Mouse (Mus musculus): ENCODE measurements around the gene Cacnb1. TPM values are rescaled to one million over a fixed set of nuclear protein-coding genes. Genes with fewer than 3 reads are reported as not detected.
A peak's percentile ranks its signal among the peaks of the same experiment; 100 is the strongest.

The Cacnb1 gene
- polyA plus RNA-seq, 1 experiment from 2014 or later, result 5.8 TPM

GRCm38 (mm10) chr11:98037871-98038270 is 15.0 kb upstream of the Cacnb1 start:
- H3K4me2 ChIP-seq, result no peak overlapping the region
- H3K9me3 ChIP-seq (replicated peaks), result no peaks in the 10 kb centered on the region
- H3K4me1 ChIP-seq (replicated peaks), result peaks cover 10% of the 10 kb centered on the region
- ATAC-seq (replicated peaks; ENCODE audit: insufficient number of reproducible peaks, insufficient read depth, low FRiP score, low read depth), result no peak
- H3K9ac ChIP-seq, result no peak overlapping the region
- H3K27me3 ChIP-seq, result peaks cover 17% of the 10 kb centered on the region
- H3K4me3 ChIP-seq, result no peak overlapping the region
- WGBS, result 60% methylated on average over 14 of the region's 14 CpGs
- H3K27ac ChIP-seq, result no peak overlapping the region
- H3K36me3 ChIP-seq, result no peaks in the 10 kb centered on the region

- Histone ChIP-seq H3K4me1 (replicated peaks) (peaks cover 15% of the 10 kb centered on the region), H3K27me3 (peaks cover 17% of the 10 kb centered on the region), H3K36me3 (peaks cover 3% of the 10 kb centered on the region; the same call in 1 of the 2 replicates), H3K9me3 (replicated peaks) (no peaks in the 10 kb centered on the region), H3K27ac (peak overlapping the region; percentile 24; the same call in 1 of the 2 replicates), H3K9ac (peak overlapping the region; percentile 20; the same call in 1 of the 2 replicates), H3K4me2 (peak overlapping the region; percentile 70), H3K4me3 (peak overlapping the region; percentile 39)
- 0% methylated on average over 26 of the region's 27 CpGs for WGBS
- peak; percentile 71 for ATAC-seq (replicated peaks; ENCODE audit: insufficient number of reproducible peaks, insufficient read depth, low FRiP score, low read depth)
Measured at GRCm38 (mm10) chr11:98035977-98036377, 13.1 kb upstream of the Cacnb1 start.

DNA sequence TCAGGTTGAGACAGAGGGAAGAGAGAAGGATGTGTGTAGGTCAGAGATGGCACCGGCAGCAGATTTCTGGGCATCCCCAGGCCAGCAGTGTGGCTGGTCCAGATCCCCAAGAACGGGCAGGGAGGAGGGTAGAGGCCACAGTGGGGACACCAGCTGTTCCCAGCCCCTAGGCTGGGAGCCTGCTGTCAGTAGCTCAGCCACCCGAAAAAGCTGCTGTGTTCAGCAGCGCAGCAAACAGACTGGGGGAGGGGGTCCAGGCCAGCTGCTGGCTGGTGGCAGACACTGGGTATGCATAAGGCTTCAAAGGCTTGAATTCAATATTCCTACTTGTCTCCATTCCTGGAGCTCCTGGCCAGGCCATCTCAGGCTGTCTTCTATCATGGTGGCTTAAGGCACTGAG is 12.0 kb upstream of the Cacnb1 start:
- H3K9ac ChIP-seq, result no peak overlapping the region
- no peaks in the 10 kb centered on the region for H3K9me3 ChIP-seq (replicated peaks)
- H3K4me2 ChIP-seq, result no peak overlapping the region
- H3K4me3 ChIP-seq, result no peak overlapping the region
- 65% methylated on average over 4 of the region's 4 CpGs for WGBS
- H3K27ac ChIP-seq, result no peak overlapping the region
- no peak for ATAC-seq (replicated peaks; ENCODE audit: insufficient number of reproducible peaks, insufficient read depth, low FRiP score, low read depth)
- peaks cover 17% of the 10 kb centered on the region for H3K27me3 ChIP-seq
- H3K36me3 ChIP-seq, result peaks cover 15% of the 10 kb centered on the region
- peaks cover 15% of the 10 kb centered on the region for H3K4me1 ChIP-seq (replicated peaks)

GRCm38 (mm10) chr11:98034061-98034460 is 11.2 kb upstream of the Cacnb1 start:
- Histone ChIP-seq H3K4me2 (no peak overlapping the region), H3K27ac (no peak overlapping the region), H3K9me3 (replicated peaks) (no peaks in the 10 kb centered on the region), H3K4me1 (replicated peaks) (peaks cover 15% of the 10 kb centered on the region), H3K9ac (no peak overlapping the region), H3K27me3 (peaks cover 17% of the 10 kb centered on the region), H3K36me3 (peaks cover 22% of the 10 kb centered on the region), H3K4me3 (no peak overlapping the region)
- ATAC-seq (replicated peaks; ENCODE audit: insufficient number of reproducible peaks, insufficient read depth, low FRiP score, low read depth), result no peak
- WGBS, result 85% methylated on average over 5 of the region's 5 CpGs

DNA sequence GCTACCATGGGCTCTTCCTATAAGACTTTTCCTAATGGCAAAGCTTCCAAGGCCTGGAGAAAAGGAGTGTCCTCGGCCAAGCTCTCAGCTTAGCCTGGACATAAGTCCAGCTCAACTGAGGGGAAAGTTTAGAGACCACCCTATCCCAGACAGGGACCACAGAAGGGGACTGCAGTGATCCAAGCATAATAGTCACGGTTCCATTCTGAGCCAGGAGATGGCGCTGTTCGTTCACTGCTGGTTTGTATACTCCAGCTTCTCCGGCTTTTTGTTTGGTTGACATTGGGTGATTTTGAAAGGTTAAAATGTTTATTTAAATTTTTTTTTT is 8.6 kb upstream of the Cacnb1 start:
- H3K4me1 ChIP-seq (replicated peaks), result peaks cover 19% of the 10 kb centered on the region
- peaks cover 35% of the 10 kb centered on the region for H3K36me3 ChIP-seq
- H3K9ac ChIP-seq, result no peak overlapping the region
- H3K4me3 ChIP-seq, result no peak overlapping the region
- H3K27me3 ChIP-seq, result peaks cover 3% of the 10 kb centered on the region; the same call in 1 of the 2 replicates
- ATAC-seq (replicated peaks; ENCODE audit: insufficient number of reproducible peaks, insufficient read depth, low FRiP score, low read depth), result no peak
- no peaks in the 10 kb centered on the region for H3K9me3 ChIP-seq (replicated peaks)
- H3K27ac ChIP-seq, result peak overlapping the region; percentile 43; the same call in 1 of the 2 replicates
- WGBS, result 1% methylated on average over 5 of the region's 5 CpGs
- H3K4me2 ChIP-seq, result no peak overlapping the region

DNA sequence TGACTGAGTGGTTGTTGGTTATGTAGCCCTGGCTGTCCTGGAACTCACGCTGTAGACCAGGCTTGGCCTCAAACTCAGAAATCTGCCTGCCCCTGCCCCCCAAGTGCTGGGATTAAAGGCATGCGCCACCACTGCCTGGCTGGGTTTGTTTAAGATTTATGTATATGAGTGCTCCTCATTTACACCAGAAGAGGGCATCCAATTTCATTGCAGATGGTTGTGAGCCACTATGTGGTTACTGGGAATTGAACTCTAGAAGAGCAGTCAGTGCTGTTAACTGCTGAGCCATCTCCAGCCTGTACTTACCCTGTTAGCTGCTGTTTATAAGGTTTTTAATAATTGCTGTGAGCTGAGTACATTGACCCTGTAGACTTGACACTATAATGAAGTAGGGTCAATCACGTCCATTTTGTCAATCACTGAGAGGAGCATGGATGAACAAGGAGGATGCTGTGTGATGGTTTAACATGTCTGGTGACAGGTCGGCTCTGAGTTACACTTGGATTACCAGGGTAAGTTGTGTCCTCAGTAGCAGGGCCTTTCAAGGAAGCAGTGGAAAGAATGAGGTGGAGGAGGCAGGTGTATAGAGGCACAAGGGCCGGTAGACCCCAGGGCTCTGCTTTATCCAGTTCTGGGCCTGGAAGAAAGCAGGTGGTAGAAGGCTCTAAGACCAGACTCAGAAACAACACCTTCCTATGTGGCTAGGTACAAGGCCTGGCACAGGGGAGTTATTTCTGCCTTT is 8.0 kb upstream of the Cacnb1 start:
- no peaks in the 10 kb centered on the region for H3K9me3 ChIP-seq (replicated peaks)
- H3K36me3 ChIP-seq, result peaks cover 35% of the 10 kb centered on the region
- peaks cover 17% of the 10 kb centered on the region for H3K4me1 ChIP-seq (replicated peaks)
- no peak for ATAC-seq (replicated peaks; ENCODE audit: insufficient number of reproducible peaks, insufficient read depth, low FRiP score, low read depth)
- H3K9ac ChIP-seq, result no peak overlapping the region
- H3K4me3 ChIP-seq, result no peak overlapping the region
- H3K4me2 ChIP-seq, result no peak overlapping the region
- H3K27me3 ChIP-seq, result peaks cover 3% of the 10 kb centered on the region; the same call in 1 of the 2 replicates
- WGBS, result 61% methylated on average over 5 of the region's 5 CpGs
- peak overlapping the region; percentile 28; the same call in 1 of the 2 replicates for H3K27ac ChIP-seq

- no peaks in the 10 kb centered on the region for H3K27me3 ChIP-seq
- no peak for ATAC-seq (replicated peaks; ENCODE audit: insufficient number of reproducible peaks, insufficient read depth, low FRiP score, low read depth)
- peak overlapping the region; percentile 92; the same call in 1 of the 2 replicates for H3K27ac ChIP-seq
- H3K9ac ChIP-seq, result peak overlapping the region; percentile 99
- peak overlapping the region; percentile 77 for H3K4me2 ChIP-seq
- H3K36me3 ChIP-seq, result peaks cover 35% of the 10 kb centered on the region
- peaks cover 23% of the 10 kb centered on the region for H3K4me1 ChIP-seq (replicated peaks)
- WGBS, result 12% methylated on average over 7 of the region's 7 CpGs
- no peaks in the 10 kb centered on the region for H3K9me3 ChIP-seq (replicated peaks)
- H3K4me3 ChIP-seq, result peak overlapping the region; percentile 86
Measured at GRCm38 (mm10) chr11:98027785-98028184, 5.0 kb upstream of the Cacnb1 start.

- H3K4me2 ChIP-seq, result peak overlapping the region; percentile 77
- peak overlapping the region; percentile 99 for H3K9ac ChIP-seq
- H3K27ac ChIP-seq, result peak overlapping the region; percentile 92
- H3K4me1 ChIP-seq (replicated peaks), result peaks cover 23% of the 10 kb centered on the region
- H3K36me3 ChIP-seq, result peaks cover 35% of the 10 kb centered on the region
- H3K27me3 ChIP-seq, result no peaks in the 10 kb centered on the region
- ATAC-seq (replicated peaks; ENCODE audit: insufficient number of reproducible peaks, insufficient read depth, low FRiP score, low read depth), result no peak
- peak overlapping the region; percentile 86 for H3K4me3 ChIP-seq
- under 1% methylated on average over 18 of the region's 18 CpGs for WGBS
- no peaks in the 10 kb centered on the region for H3K9me3 ChIP-seq (replicated peaks)
Measured at GRCm38 (mm10) chr11:98027297-98027688, 4.5 kb upstream of the Cacnb1 start.

DNA sequence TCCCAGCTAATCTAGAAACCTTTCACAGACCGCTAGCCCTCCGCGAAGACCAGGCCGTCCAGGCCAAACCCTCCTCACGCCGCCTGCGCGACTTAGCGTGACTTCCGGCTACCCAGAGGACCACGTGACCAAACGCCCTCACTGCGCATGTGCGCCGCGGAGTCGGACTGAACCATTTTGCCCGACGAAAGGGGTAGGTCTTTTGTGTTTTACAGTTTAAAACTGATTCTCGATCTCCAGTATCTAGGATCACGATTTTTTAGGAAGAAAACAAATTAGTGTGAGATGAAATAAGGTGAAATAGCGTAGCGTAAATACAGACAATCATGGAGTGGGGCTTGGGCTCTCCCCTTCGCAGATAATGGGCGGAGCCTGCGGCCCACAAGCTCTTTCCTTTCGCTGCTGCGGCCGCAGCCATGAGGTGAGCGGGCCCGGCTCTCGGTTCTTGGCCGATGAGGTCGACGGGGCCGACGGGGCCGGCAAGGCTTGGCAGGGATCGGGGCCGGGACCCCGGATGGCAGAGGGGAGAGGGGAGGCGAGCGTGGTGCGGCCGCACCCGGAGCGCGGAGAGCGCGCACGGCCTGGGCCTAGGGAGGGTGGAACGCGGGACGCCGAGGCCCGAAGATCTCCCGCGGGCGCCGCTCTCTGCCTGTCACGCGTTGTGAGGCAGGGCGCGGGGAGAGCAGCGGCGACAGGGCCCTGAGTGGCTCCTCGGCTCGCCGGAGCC is 3.9 kb upstream of the Cacnb1 start, which contains the start of gene Rpl19:
TSS of gene Rpl19 (plus strand) at position 141 of the 727 bp plus-strand sequence.
- Histone ChIP-seq H3K4me2 (peak within 1 kb of the TSS; percentile 77), H3K9me3 (replicated peaks) (no peaks in the 10 kb centered on the region), H3K4me3 (peak within 1 kb of the TSS; percentile 86), H3K27me3 (no peaks in the 10 kb centered on the region), H3K9ac (peak within 1 kb of the TSS; percentile 99), H3K27ac (peak within 1 kb of the TSS; percentile 92), H3K4me1 (replicated peaks) (peaks cover 24% of the 10 kb centered on the region), H3K36me3 (peaks cover 35% of the 10 kb centered on the region)
- ATAC-seq (replicated peaks; ENCODE audit: insufficient number of reproducible peaks, insufficient read depth, low FRiP score, low read depth), result peak; percentile 76
- under 1% methylated on average over 69 of the region's 69 CpGs for WGBS

DNA sequence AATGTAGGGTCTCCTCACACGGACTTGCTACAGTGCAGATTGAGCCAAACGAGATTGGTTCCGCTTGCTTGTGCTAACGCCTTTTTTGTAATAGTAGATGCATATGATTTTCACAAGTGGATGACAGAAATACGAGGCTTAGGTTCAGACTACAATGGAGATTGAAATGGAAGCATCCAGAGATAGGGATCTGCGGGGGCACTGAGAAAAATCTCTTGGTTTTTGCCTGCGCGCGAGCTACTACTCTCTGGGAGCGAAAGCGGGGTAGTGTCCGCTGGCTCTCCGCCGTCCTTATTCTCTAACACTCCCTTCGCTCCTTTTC is 3.4 kb upstream of the Cacnb1 start:
- no peak for ATAC-seq (replicated peaks; ENCODE audit: insufficient number of reproducible peaks, insufficient read depth, low FRiP score, low read depth)
- peak overlapping the region; percentile 75 for H3K9ac ChIP-seq
- WGBS, result 7% methylated on average over 15 of the region's 15 CpGs
- peaks cover 34% of the 10 kb centered on the region for H3K36me3 ChIP-seq
- H3K4me1 ChIP-seq (replicated peaks), result peaks cover 28% of the 10 kb centered on the region
- peak overlapping the region; percentile 86 for H3K4me3 ChIP-seq
- H3K9me3 ChIP-seq (replicated peaks), result no peaks in the 10 kb centered on the region
- H3K27ac ChIP-seq, result peak overlapping the region; percentile 92
- H3K4me2 ChIP-seq, result peak overlapping the region; percentile 77
- no peaks in the 10 kb centered on the region for H3K27me3 ChIP-seq

GRCm38 (mm10) chr11:98024516-98024915 is 1.7 kb upstream of the Cacnb1 start:
- no peaks in the 10 kb centered on the region for H3K27me3 ChIP-seq
- H3K9ac ChIP-seq, result no peak overlapping the region
- peaks cover 40% of the 10 kb centered on the region for H3K4me1 ChIP-seq (replicated peaks)
- H3K9me3 ChIP-seq (replicated peaks), result no peaks in the 10 kb centered on the region
- no peak overlapping the region for H3K4me2 ChIP-seq
- ATAC-seq (replicated peaks; ENCODE audit: insufficient number of reproducible peaks, insufficient read depth, low FRiP score, low read depth), result no peak
- no peak overlapping the region for H3K27ac ChIP-seq
- H3K36me3 ChIP-seq, result peaks cover 17% of the 10 kb centered on the region
- 87% methylated on average over 3 of the region's 3 CpGs for WGBS
- no peak overlapping the region for H3K4me3 ChIP-seq
